Mouse (Mus musculus): ENCODE measurements at regions not wholly inside any gene's neighbourhood (a gene's known extent, or its start where the extent isn't known, plus 50 kb on each side); places are given as distances from the start of the nearest gene placed in this dataset.
"Not testable (repeated sequence)": the region's sequence is repeated elsewhere in the genome, so short reads cannot be mapped to it uniquely, and the experiment has no call there.

- no peak for DNase-seq
These were observed 631.6 kb downstream of the Rpia start for GRCm38 (mm10) chr6:70160442-70160841.

- DNase-seq: not testable (repeated sequence)
These were observed 636.3 kb downstream of the Rpia start for GRCm38 (mm10) chr6:70155771-70156170.

GRCm38 (mm10) chr6:70151098-70151838, 640.8 kb downstream of the Rpia start:
- DNase-seq: not testable (repeated sequence)

- peak; percentile 1 to 19 for DNase-seq
These were observed 645.0 kb downstream of the Rpia start for GRCm38 (mm10) chr6:70146986-70147385.

GRCm38 (mm10) chr6:70143341-70143740, 648.7 kb downstream of the Rpia start:
- not testable (repeated sequence) for DNase-seq

- no peak for DNase-seq
These were observed 675.2 kb downstream of the Rpia start for GRCm38 (mm10) chr6:70116811-70117210.

- DNase-seq: no peak
These were observed 680.1 kb downstream of the Rpia start for GRCm38 (mm10) chr6:70111892-70112291.

- not testable (repeated sequence) for DNase-seq
These were observed 682.6 kb downstream of the Rpia start for GRCm38 (mm10) chr6:70109412-70109811.

GRCm38 (mm10) chr6:70103781-70104180, 688.3 kb downstream of the Rpia start:
- no peak for DNase-seq

- DNase-seq: not testable (repeated sequence)
These were observed 688.9 kb downstream of the Rpia start for GRCm38 (mm10) chr6:70103174-70103573.

GRCm38 (mm10) chr6:70088041-70088440, 704.0 kb downstream of the Rpia start:
- DNase-seq: no peak

GRCm38 (mm10) chr6:70073841-70074240, 718.2 kb downstream of the Rpia start:
- no peak for DNase-seq

GRCm38 (mm10) chr6:70072007-70072406, 720.0 kb downstream of the Rpia start:
- no peak for DNase-seq

- DNase-seq: no peak
These were observed 724.2 kb downstream of the Rpia start for GRCm38 (mm10) chr6:70067716-70068415.

GRCm38 (mm10) chr6:70059028-70059427, 733.0 kb downstream of the Rpia start:
- DNase-seq: no peak

GRCm38 (mm10) chr6:70058374-70058773, 733.7 kb downstream of the Rpia start:
- no peak for DNase-seq

- DNase-seq: no peak
These were observed 751.1 kb downstream of the Rpia start for GRCm38 (mm10) chr6:70040894-70041293.

GRCm38 (mm10) chr6:70033674-70034073, 758.4 kb downstream of the Rpia start:
- no peak for DNase-seq

- DNase-seq: no peak
These were observed 780.5 kb downstream of the Rpia start for GRCm38 (mm10) chr6:70011555-70011954.

All from cerebellum, postnatal 14 days (tissue).